Mouse (Mus musculus) heart, adult 8-10 months (tissue): ENCODE data around the gene Cradd. TPM values are rescaled to one million over a fixed set of nuclear protein-coding genes. Genes with fewer than 3 reads are reported as not detected.

Experiments
- DNase-seq: peaks from one replicate; pipeline ENCODE4 v3.0.0; 2022; ENCODE audit warnings: low spot score
- total RNA-seq, 4 experiments: library from RNA; stranded (reverse); gene quantifications; 2 replicates each; pipeline ENCODE4 v1.2.4; 2022

Gene Cradd
- 10 to 100 TPM in 2 of 4 experiments, 1 to 10 TPM in 2; 6.6 to 15.0 (median 10.4) TPM for total RNA-seq

GRCm38 (mm10) chr10:95323393-95324277 lies at the start of gene Cradd:
TSS of gene Cradd (minus strand) at chr10:95324133.
- DNase-seq: peak; percentile 96

GRCm38 (mm10) chr10:95373340-95373739 lies 49.4 kb upstream of the Cradd start:
- DNase-seq: no peak

GRCm38 (mm10) chr10:95371942-95372341 lies 48.0 kb upstream of the Cradd start:
- no peak for DNase-seq

GRCm38 (mm10) chr10:95369190-95369589 lies 45.3 kb upstream of the Cradd start:
- DNase-seq: no peak

GRCm38 (mm10) chr10:95368151-95368550 lies 44.2 kb upstream of the Cradd start:
- no peak for DNase-seq

GRCm38 (mm10) chr10:95367661-95368089 lies 43.7 kb upstream of the Cradd start:
- no peak for DNase-seq

- no peak for DNase-seq
These were observed 43.3 kb upstream of the Cradd start for GRCm38 (mm10) chr10:95367241-95367640.

- no peak for DNase-seq
These were observed 38.4 kb upstream of the Cradd start for GRCm38 (mm10) chr10:95362326-95362725.

GRCm38 (mm10) chr10:95361260-95361841 lies 37.4 kb upstream of the Cradd start:
- peak; percentile 65 for DNase-seq

GRCm38 (mm10) chr10:95360048-95360447 lies 36.1 kb upstream of the Cradd start:
- DNase-seq: no peak

GRCm38 (mm10) chr10:95357721-95358120 lies 33.8 kb upstream of the Cradd start:
- no peak for DNase-seq

GRCm38 (mm10) chr10:95356711-95357110 lies 32.8 kb upstream of the Cradd start:
- DNase-seq: no peak

GRCm38 (mm10) chr10:95355678-95356268 lies 31.8 kb upstream of the Cradd start:
- DNase-seq: no peak

- DNase-seq: no peak
These were observed 30.7 kb upstream of the Cradd start for GRCm38 (mm10) chr10:95354673-95355072.

- DNase-seq: no peak
These were observed 30.1 kb upstream of the Cradd start for GRCm38 (mm10) chr10:95354047-95354446.

GRCm38 (mm10) chr10:95348457-95348856 lies 24.5 kb upstream of the Cradd start:
- no peak for DNase-seq

- DNase-seq: no peak
These were observed 23.8 kb upstream of the Cradd start for GRCm38 (mm10) chr10:95347776-95348175.

GRCm38 (mm10) chr10:95342833-95343590 lies 19.1 kb upstream of the Cradd start:
- no peak for DNase-seq

GRCm38 (mm10) chr10:95340676-95341075 lies 16.7 kb upstream of the Cradd start:
- DNase-seq: no peak

GRCm38 (mm10) chr10:95337589-95337988 lies 13.7 kb upstream of the Cradd start:
- no peak for DNase-seq

- peak; percentile 79 for DNase-seq
These were observed 13.0 kb upstream of the Cradd start for GRCm38 (mm10) chr10:95336781-95337544.
